11 mouse cellular contexts compared by ENCODE assay signal in the genomic region with DNA sequence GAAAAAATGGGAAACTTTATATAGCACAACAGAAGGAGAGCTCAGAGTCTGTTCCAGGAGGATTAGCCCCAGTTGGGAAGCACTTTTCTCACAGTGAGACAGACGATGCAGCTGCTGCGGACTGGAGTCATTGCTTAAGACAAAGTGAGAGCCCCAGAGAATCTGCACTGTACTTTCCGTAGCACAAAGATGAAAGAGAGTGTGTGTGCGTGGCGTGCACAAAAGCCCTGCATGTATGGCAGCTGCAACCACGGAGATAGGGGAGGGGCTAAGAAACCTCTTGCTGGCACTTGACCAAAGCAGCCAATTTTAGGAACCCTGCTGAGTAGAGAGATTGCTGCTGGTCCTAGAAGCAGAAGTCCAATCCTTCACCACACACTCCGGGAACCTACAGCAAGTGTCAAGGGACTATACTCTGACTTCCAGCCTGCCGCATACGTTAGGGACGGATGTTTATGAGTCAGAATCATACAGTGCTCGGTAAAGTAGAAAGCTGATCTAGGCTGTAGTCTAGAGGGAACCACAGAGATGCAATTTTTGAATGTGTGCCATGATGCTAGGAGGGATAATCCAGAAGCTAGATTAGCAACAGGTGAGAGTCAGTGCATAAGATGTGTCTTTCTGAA. TPM values are rescaled to one million over a fixed set of nuclear protein-coding genes. Genes with fewer than 3 reads are reported as not detected.
DNase-seq lines count a peak whose midpoint lies in the region; ATAC-seq and TF ChIP-seq lines count a peak whose summit lies in the region.
"Had no signal": no experiment of that assay in that cellular context is flagged by ENCODE, and none has a peak within 500 bp of the region (broad histone marks: within the 10 kb centered on the region; RNA-seq: fewer than 3 reads in every experiment).

No protein-coding gene starts in this region.

- H3K27ac ChIP-seq in lung, embryonic 15.5 days: no peak overlapping the region
- H3K27ac ChIP-seq in lung, postnatal 0 days (ENCODE audit: low read length): no peak overlapping the region
- no peak overlapping the region; the same call in none of the 2 replicates for H3K27ac ChIP-seq in hindbrain, embryonic 13.5 days
- peak overlapping the region; percentile 31; the same call in 1 of the 2 replicates for H3K27ac ChIP-seq in midbrain, embryonic 13.5 days
- H3K27ac ChIP-seq in stomach, postnatal 0 days (replicated peaks): no peak overlapping the region
- H3K27ac ChIP-seq: stomach, embryonic 15.5 days had no signal

- H3K4me3 ChIP-seq in lung, embryonic 15.5 days: no peak overlapping the region
- no peak overlapping the region for H3K4me3 ChIP-seq in lung, postnatal 0 days (ENCODE audit: low read depth, low read length)
- H3K4me3 ChIP-seq in hindbrain, embryonic 13.5 days: no peak overlapping the region
- H3K4me3 ChIP-seq in midbrain, embryonic 13.5 days (replicated peaks): no peak overlapping the region
- no peak overlapping the region for H3K4me3 ChIP-seq in stomach, postnatal 0 days (ENCODE audit: low read depth, low read length)
- H3K4me3 ChIP-seq: stomach, embryonic 15.5 days had no signal

- no peak for TF ChIP-seq EP300 in lung, postnatal 0 days (IDR thresholded peaks at IDR 0.05)
- no peak for TF ChIP-seq EP300 in stomach, postnatal 0 days (optimal IDR thresholded peaks at IDR 0.05)

- H3K9ac ChIP-seq in lung, embryonic 15.5 days: no peak overlapping the region
- no peak overlapping the region for H3K9ac ChIP-seq in lung, postnatal 0 days (replicated peaks; ENCODE audit: low read depth)
- H3K9ac ChIP-seq in hindbrain, embryonic 13.5 days: no peak overlapping the region
- H3K9ac ChIP-seq in midbrain, embryonic 13.5 days (replicated peaks): no peak overlapping the region
- no peak overlapping the region for H3K9ac ChIP-seq in stomach, postnatal 0 days (ENCODE audit: low read length)
- H3K9ac ChIP-seq: stomach, embryonic 15.5 days had no signal

- no peaks in the 10 kb centered on the region for H3K27me3 ChIP-seq in lung, embryonic 15.5 days
- H3K27me3 ChIP-seq in lung, postnatal 0 days (replicated peaks; ENCODE audit: insufficient read depth, low read length): no peaks in the 10 kb centered on the region
- H3K27me3 ChIP-seq in hindbrain, embryonic 13.5 days: no peaks in the 10 kb centered on the region
- no peaks in the 10 kb centered on the region for H3K27me3 ChIP-seq in midbrain, embryonic 13.5 days
- H3K27me3 ChIP-seq in stomach, postnatal 0 days (ENCODE audit: control insufficient read depth, insufficient read depth, low read length): no peaks in the 10 kb centered on the region
- H3K27me3 ChIP-seq: stomach, embryonic 15.5 days had no signal

- no peaks in the 10 kb centered on the region for H3K4me1 ChIP-seq in lung, embryonic 15.5 days
- H3K4me1 ChIP-seq in lung, postnatal 0 days (ENCODE audit: insufficient read depth, low read depth, low read length): no peaks in the 10 kb centered on the region
- H3K4me1 ChIP-seq in hindbrain, embryonic 13.5 days (replicated peaks): peaks cover 7% of the 10 kb centered on the region
- H3K4me1 ChIP-seq in midbrain, embryonic 13.5 days (replicated peaks): peaks cover 8% of the 10 kb centered on the region
- H3K4me1 ChIP-seq in stomach, postnatal 0 days (replicated peaks; ENCODE audit: control insufficient read depth, insufficient read depth): no peaks in the 10 kb centered on the region
- H3K4me1 ChIP-seq: stomach, embryonic 15.5 days had no signal

- H3K36me3 ChIP-seq in lung, embryonic 15.5 days: no peaks in the 10 kb centered on the region
- H3K36me3 ChIP-seq in lung, postnatal 0 days (ENCODE audit: insufficient read depth, low read length): no peaks in the 10 kb centered on the region
- H3K36me3 ChIP-seq in hindbrain, embryonic 13.5 days: no peaks in the 10 kb centered on the region
- H3K36me3 ChIP-seq in midbrain, embryonic 13.5 days: no peaks in the 10 kb centered on the region
- no peaks in the 10 kb centered on the region for H3K36me3 ChIP-seq in stomach, postnatal 0 days (ENCODE audit: control insufficient read depth, insufficient read depth, low read length)
- H3K36me3 ChIP-seq: stomach, embryonic 15.5 days had no signal

- no peak for DNase-seq in lung, postnatal 0 days (ENCODE audit: low spot score)
- no peak for DNase-seq in stomach, postnatal 0 days (ENCODE audit: low spot score)
- no peak for DNase-seq in testis, postnatal 14 days (ENCODE audit: low spot score)
- no peak for DNase-seq in thymus, postnatal 36 days
- DNase-seq: adrenal gland, postnatal 10 days; liver had no signal

- TF ChIP-seq CTCF in lung, postnatal 0 days (IDR thresholded peaks at IDR 0.05): no peak
- no peak for TF ChIP-seq CTCF in stomach, postnatal 0 days (IDR thresholded peaks at IDR 0.05; ENCODE audit: low read depth)

- peak overlapping the region; percentile 10 for H3K4me2 ChIP-seq in lung, embryonic 15.5 days
- no peak overlapping the region for H3K4me2 ChIP-seq in lung, postnatal 0 days (replicated peaks; ENCODE audit: low read depth, low read length)
- peak overlapping the region; percentile 5; the same call in 1 of the 2 replicates for H3K4me2 ChIP-seq in hindbrain, embryonic 13.5 days
- peak overlapping the region; percentile 5; the same call in 1 of the 2 replicates for H3K4me2 ChIP-seq in midbrain, embryonic 13.5 days (replicated peaks)
- no peak overlapping the region for H3K4me2 ChIP-seq in stomach, postnatal 0 days (replicated peaks; ENCODE audit: low read depth)
- H3K4me2 ChIP-seq: stomach, embryonic 15.5 days had no signal

- no peaks in the 10 kb centered on the region for H3K9me3 ChIP-seq in lung, embryonic 15.5 days
- no peaks in the 10 kb centered on the region for H3K9me3 ChIP-seq in lung, postnatal 0 days (ENCODE audit: low read length)
- H3K9me3 ChIP-seq in hindbrain, embryonic 13.5 days: no peaks in the 10 kb centered on the region
- no peaks in the 10 kb centered on the region for H3K9me3 ChIP-seq in midbrain, embryonic 13.5 days
- H3K9me3 ChIP-seq in stomach, postnatal 0 days (ENCODE audit: control insufficient read depth, low read length): no peaks in the 10 kb centered on the region
- H3K9me3 ChIP-seq: stomach, embryonic 15.5 days had no signal

- 34% methylated on average over 11 of the region's 11 CpGs for WGBS in lung, embryonic 15.5 days
- 44% methylated on average over 11 of the region's 11 CpGs for WGBS in lung, postnatal 0 days
- WGBS in hindbrain, embryonic 13.5 days: 31% methylated on average over 11 of the region's 11 CpGs
- 36% methylated on average over 11 of the region's 11 CpGs for WGBS in midbrain, embryonic 13.5 days
- 54% methylated on average over 11 of the region's 11 CpGs for WGBS in stomach, postnatal 0 days

- ATAC-seq in lung, embryonic 15.5 days (ENCODE audit: borderline replicate concordance, extremely low read depth, low FRiP score, low TSS enrichment): peak; percentile 57
- ATAC-seq in lung, postnatal 0 days: no peak
- peak; percentile 69 for ATAC-seq in hindbrain, embryonic 13.5 days (ENCODE audit: low FRiP score)
- ATAC-seq in midbrain, embryonic 13.5 days: peak; percentile 91
- no peak for ATAC-seq in stomach, postnatal 0 days (ENCODE audit: low FRiP score, low TSS enrichment)
- ATAC-seq: intestine, embryonic 16.5 days had no signal

RNA-seq across cellular contexts. Expression of a gene that starts 21.8 kb away (rescaled TPM):
- 1.8 TPM in 2 replicates for polyA plus RNA-seq in lung, embryonic 15.5 days (2015; fragmentation: Nextera tagmentation; extraction: Ambion mirVana)
- polyA plus RNA-seq in lung, postnatal 0 days (2015; fragmentation: Nextera tagmentation; extraction: Ambion mirVana): 0.31 and 0.33 TPM in 2 replicates
- polyA plus RNA-seq in hindbrain, embryonic 13.5 days (2015; fragmentation: Nextera tagmentation; extraction: Ambion mirVana): 22.7 and 24.2 TPM in 2 replicates
- 19.5 and 20.2 TPM in 2 replicates for polyA plus RNA-seq in midbrain, embryonic 13.5 days (2015; fragmentation: Nextera tagmentation; extraction: Ambion mirVana)
- polyA plus RNA-seq in stomach, postnatal 0 days (2015; fragmentation: Nextera tagmentation; extraction: Ambion mirVana): 0.81 and 0.96 TPM in 2 replicates

Comparison
In these comparisons a context has a peak if more than half of its experiments do, and no peak if none do; other contexts are left out.
1. ATAC-seq: peak in lung, embryonic 15.5 days (single experiment), hindbrain, embryonic 13.5 days (single experiment) and midbrain, embryonic 13.5 days (single experiment); none in lung, postnatal 0 days (single experiment) and stomach, postnatal 0 days (single experiment).
2. H3K4me2 ChIP-seq: peak in lung, embryonic 15.5 days (single experiment), hindbrain, embryonic 13.5 days (single experiment) and midbrain, embryonic 13.5 days (single experiment); none in lung, postnatal 0 days (single experiment) and stomach, postnatal 0 days (single experiment).